Comparison of ENCODE assay signal across 19 mouse cellular contexts in the genomic region with DNA sequence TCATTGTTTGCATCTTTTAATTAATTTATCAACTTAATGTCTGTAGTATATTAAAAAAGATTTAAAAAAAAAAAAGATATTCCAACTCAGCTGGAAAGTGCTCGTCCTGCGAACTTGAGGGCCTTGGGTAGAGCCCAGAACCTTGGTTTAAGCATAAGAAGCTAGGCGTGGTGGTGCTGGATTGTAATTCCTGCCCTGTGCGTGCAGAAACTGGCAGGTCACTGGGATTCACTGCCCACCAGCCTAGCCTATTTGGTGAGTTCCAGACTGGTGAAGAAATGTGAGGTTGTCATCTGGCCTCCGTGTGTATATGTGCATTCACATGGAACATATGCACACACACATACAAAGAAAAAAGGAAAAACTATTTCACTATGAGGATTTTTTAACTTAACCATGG. TPM values are rescaled to one million over a fixed set of nuclear protein-coding genes. Genes with fewer than 3 reads are reported as not detected.
DNase-seq lines count a peak whose midpoint lies in the region; ATAC-seq lines count a peak whose summit lies in the region.
"Had no signal": no experiment of that assay in that cellular context is flagged by ENCODE, and none has a peak within 500 bp of the region (broad histone marks: within the 10 kb centered on the region; RNA-seq: fewer than 3 reads in every experiment).

No protein-coding gene starts in this region.

- DNase-seq in heart, adult 11 months, result peak; percentile 77
- DNase-seq in heart, postnatal 36 days, result no peak
- DNase-seq in midbrain, embryonic 11.5 days (ENCODE audit: low spot score, missing footprints), result peak; percentile 78
- DNase-seq: adrenal gland, adult 2 months; adrenal gland, adult 8-10 months; adrenal gland, postnatal 10 days; adrenal gland, postnatal 14 days; adrenal gland, postnatal 25 days; adrenal gland, postnatal 36 days; B cell, adult 2 months; cerebellum, adult 11 months; cerebellum, adult 11-12 months; cerebellum, adult 18-20 months had no signal

- no peak overlapping the region for H3K4me3 ChIP-seq in midbrain, embryonic 11.5 days (ENCODE audit: low read depth, low read length)
- no peak overlapping the region for H3K4me3 ChIP-seq in midbrain, embryonic 13.5 days (replicated peaks)

- no peaks in the 10 kb centered on the region for H3K27me3 ChIP-seq in midbrain, embryonic 11.5 days (ENCODE audit: control insufficient read depth, insufficient read depth, low read length)
- no peaks in the 10 kb centered on the region for H3K27me3 ChIP-seq in midbrain, embryonic 13.5 days
- H3K27me3 ChIP-seq: CH12.LX, Patski had no signal

- 94% methylated on average over 5 of the region's 5 CpGs for WGBS in midbrain, embryonic 11.5 days
- 93% methylated on average over 5 of the region's 5 CpGs for WGBS in midbrain, embryonic 13.5 days

- intact Hi-C loops in heart, postnatal 36 days (cut with DNase I), result no loop called here

- no peak for ATAC-seq in midbrain, embryonic 11.5 days (ENCODE audit: low FRiP score)
- no peak for ATAC-seq in midbrain, embryonic 13.5 days
- ATAC-seq: activated CD4-positive, CD25-positive, alpha-beta regulatory T cell, adult 4 months; CD4-positive, CD25-positive, alpha-beta regulatory T cell, adult 4 months; Patski had no signal

- no peaks in the 10 kb centered on the region for H3K4me1 ChIP-seq in midbrain, embryonic 11.5 days (ENCODE audit: control insufficient read depth, insufficient read depth, low read length)
- peaks cover 7% of the 10 kb centered on the region for H3K4me1 ChIP-seq in midbrain, embryonic 13.5 days (replicated peaks)

- no peak overlapping the region for H3K9ac ChIP-seq in midbrain, embryonic 11.5 days (ENCODE audit: low read length)
- no peak overlapping the region for H3K9ac ChIP-seq in midbrain, embryonic 13.5 days (replicated peaks)

- no peaks in the 10 kb centered on the region; the same call in 1 of the 2 replicates for H3K36me3 ChIP-seq in midbrain, embryonic 11.5 days (ENCODE audit: control insufficient read depth, insufficient read depth, low read length)
- H3K36me3 ChIP-seq in midbrain, embryonic 13.5 days, result peaks cover 45% of the 10 kb centered on the region

- H3K27ac ChIP-seq in midbrain, embryonic 11.5 days (ENCODE audit: low read depth, low read length), result no peak overlapping the region
- H3K27ac ChIP-seq in midbrain, embryonic 13.5 days, result no peak overlapping the region

- no peak overlapping the region for H3K4me2 ChIP-seq in midbrain, embryonic 11.5 days
- H3K4me2 ChIP-seq in midbrain, embryonic 13.5 days (replicated peaks), result no peak overlapping the region

- H3K9me3 ChIP-seq in midbrain, embryonic 11.5 days (ENCODE audit: control insufficient read depth, low read length), result no peaks in the 10 kb centered on the region
- H3K9me3 ChIP-seq in midbrain, embryonic 13.5 days, result no peaks in the 10 kb centered on the region
- H3K9me3 ChIP-seq: G1E had no signal

RNA-seq across cellular contexts. Expression of gene Cox7a2l, which starts 51.2 kb away (rescaled TPM):
- 100 to 1,000 TPM; 284 to 311 TPM for total RNA-seq in heart, postnatal 36 days (2021)
- polyA plus RNA-seq in midbrain, embryonic 11.5 days (2014; fragmentation: Nextera tagmentation; extraction: Ambion mirVana), result 174 and 182 TPM in 2 replicates
- polyA plus RNA-seq in midbrain, embryonic 13.5 days (2015; fragmentation: Nextera tagmentation; extraction: Ambion mirVana), result 184 and 188 TPM in 2 replicates

Comparison
In these comparisons a context has a peak if more than half of its experiments do, and no peak if none do; other contexts are left out.
1. DNase-seq: peak in heart, adult 11 months (single experiment) and midbrain, embryonic 11.5 days (single experiment); none in heart, postnatal 36 days (0 of 2).